Comparison of ENCODE assay signal across 26 mouse cellular contexts in genomic region chr12:44422867-44423255, GRCm38 (mm10).
A peak's percentile ranks its signal among the peaks of the same experiment; 100 is the strongest.
DNase-seq lines count a peak whose midpoint lies in the region; ATAC-seq lines count a peak whose summit lies in the region.
"Had no signal": no experiment of that assay in that cellular context is flagged by ENCODE, and none has a peak within 500 bp of the region (broad histone marks: within the 10 kb centered on the region; RNA-seq: fewer than 3 reads in every experiment).

No protein-coding gene starts in this region.

- H3K9me3 ChIP-seq in hindbrain, embryonic 11.5 days (ENCODE audit: control insufficient read depth, low read length): no peaks in the 10 kb centered on the region
- H3K9me3 ChIP-seq in hindbrain, embryonic 10.5 days: no peaks in the 10 kb centered on the region
- no peaks in the 10 kb centered on the region for H3K9me3 ChIP-seq in midbrain, embryonic 12.5 days
- no peaks in the 10 kb centered on the region for H3K9me3 ChIP-seq in midbrain, embryonic 15.5 days
- H3K9me3 ChIP-seq in neural tube, embryonic 12.5 days: no peaks in the 10 kb centered on the region
- H3K9me3 ChIP-seq: embryonic facial prominence, embryonic 10.5 days; embryonic facial prominence, embryonic 13.5 days; forebrain, embryonic 12.5 days; forebrain, embryonic 15.5 days; heart, embryonic 12.5 days; heart, embryonic 15.5 days; hindbrain, embryonic 15.5 days had no signal

- 0 out of 2 replicates have a peak, but pooled peaks have one; percentile 57 for ATAC-seq in hindbrain, embryonic 11.5 days (ENCODE audit: low FRiP score)
- peak; percentile 34; the same call in 1 of the 2 replicates for ATAC-seq in midbrain, embryonic 12.5 days (ENCODE audit: low FRiP score, low read depth)
- ATAC-seq in midbrain, embryonic 15.5 days (replicated peaks): no peak
- ATAC-seq in neural tube, embryonic 12.5 days (ENCODE audit: low FRiP score, low read depth): peak; percentile 51
- ATAC-seq: activated CD4-positive, CD25-positive, alpha-beta regulatory T cell, adult 4 months; forebrain, embryonic 15.5 days had no signal

- no peak for DNase-seq in hindbrain, embryonic 11.5 days (ENCODE audit: low spot score)
- no peak for DNase-seq in hindbrain, embryonic 10.5 days (ENCODE audit: low spot score)
- DNase-seq in neural tube, embryonic 10.5 days (ENCODE audit: extremely low spot score, low spot score): no peak
- DNase-seq: adrenal gland, adult 8-10 months; adrenal gland, postnatal 25 days; cerebellum, adult 11-12 months; cerebellum, adult 8-10 months; cerebellum, postnatal 10 days; cerebellum, postnatal 36 days; embryo, embryonic 11 days; gastrocnemius, postnatal 25 days; heart, adult 18-20 months; heart, postnatal 10 days; heart, postnatal 36 days had no signal

- H3K4me3 ChIP-seq in hindbrain, embryonic 11.5 days (ENCODE audit: low read depth, low read length): no peak overlapping the region
- H3K4me3 ChIP-seq in hindbrain, embryonic 10.5 days: no peak overlapping the region
- H3K4me3 ChIP-seq in midbrain, embryonic 12.5 days: no peak overlapping the region
- no peak overlapping the region for H3K4me3 ChIP-seq in midbrain, embryonic 15.5 days
- H3K4me3 ChIP-seq in neural tube, embryonic 12.5 days: no peak overlapping the region
- H3K4me3 ChIP-seq: embryonic facial prominence, embryonic 10.5 days; embryonic facial prominence, embryonic 13.5 days; erythroblast, embryonic 14.5 days; forebrain, embryonic 12.5 days; forebrain, embryonic 15.5 days; heart, embryonic 12.5 days; heart, embryonic 15.5 days; hindbrain, embryonic 15.5 days had no signal

- H3K27me3 ChIP-seq in hindbrain, embryonic 11.5 days (ENCODE audit: control insufficient read depth, insufficient read depth, low read length): no peaks in the 10 kb centered on the region
- no peaks in the 10 kb centered on the region for H3K27me3 ChIP-seq in hindbrain, embryonic 10.5 days (ENCODE audit: insufficient read depth, poor library complexity, severe bottlenecking)
- H3K27me3 ChIP-seq in midbrain, embryonic 12.5 days: no peaks in the 10 kb centered on the region
- no peaks in the 10 kb centered on the region for H3K27me3 ChIP-seq in midbrain, embryonic 15.5 days (replicated peaks)
- H3K27me3 ChIP-seq in neural tube, embryonic 12.5 days (replicated peaks): no peaks in the 10 kb centered on the region
- H3K27me3 ChIP-seq: embryonic facial prominence, embryonic 13.5 days; forebrain, embryonic 12.5 days; forebrain, embryonic 15.5 days; heart, embryonic 12.5 days; heart, embryonic 15.5 days; hindbrain, embryonic 15.5 days had no signal

- H3K4me2 ChIP-seq in hindbrain, embryonic 11.5 days (replicated peaks; ENCODE audit: low read depth, low read length): no peak overlapping the region
- no peak overlapping the region for H3K4me2 ChIP-seq in midbrain, embryonic 12.5 days (replicated peaks)
- H3K4me2 ChIP-seq in midbrain, embryonic 15.5 days: no peak overlapping the region
- no peak overlapping the region for H3K4me2 ChIP-seq in neural tube, embryonic 12.5 days (replicated peaks)
- H3K4me2 ChIP-seq: embryonic facial prominence, embryonic 13.5 days; forebrain, embryonic 12.5 days; forebrain, embryonic 15.5 days; heart, embryonic 12.5 days; heart, embryonic 15.5 days; hindbrain, embryonic 15.5 days had no signal

- H3K4me1 ChIP-seq in hindbrain, embryonic 11.5 days (replicated peaks; ENCODE audit: control insufficient read depth, insufficient read depth, low read length): no peaks in the 10 kb centered on the region
- H3K4me1 ChIP-seq in hindbrain, embryonic 10.5 days (replicated peaks): 0 out of 2 replicates have a peak, but pooled peaks cover 2% of the 10 kb centered on the region
- peaks cover 6% of the 10 kb centered on the region; the same call in 1 of the 2 replicates for H3K4me1 ChIP-seq in midbrain, embryonic 12.5 days
- 0 out of 2 replicates have a peak, but pooled peaks cover 5% of the 10 kb centered on the region for H3K4me1 ChIP-seq in midbrain, embryonic 15.5 days
- peaks cover 5% of the 10 kb centered on the region; the same call in 1 of the 2 replicates for H3K4me1 ChIP-seq in neural tube, embryonic 12.5 days
- H3K4me1 ChIP-seq: embryonic facial prominence, embryonic 10.5 days; embryonic facial prominence, embryonic 13.5 days; forebrain, embryonic 15.5 days; heart, embryonic 12.5 days; heart, embryonic 15.5 days had no signal

- WGBS in hindbrain, embryonic 11.5 days: 82% methylated on average over 4 of the region's 4 CpGs
- WGBS in hindbrain, embryonic 10.5 days: 90% methylated on average over 4 of the region's 4 CpGs
- WGBS in midbrain, embryonic 12.5 days: 78% methylated on average over 4 of the region's 4 CpGs
- 77% methylated on average over 4 of the region's 4 CpGs for WGBS in midbrain, embryonic 15.5 days
- WGBS in neural tube, embryonic 12.5 days: 81% methylated on average over 4 of the region's 4 CpGs

- no peaks in the 10 kb centered on the region for H3K36me3 ChIP-seq in hindbrain, embryonic 11.5 days (ENCODE audit: control insufficient read depth, insufficient read depth, low read length)
- H3K36me3 ChIP-seq in hindbrain, embryonic 10.5 days: no peaks in the 10 kb centered on the region
- no peaks in the 10 kb centered on the region for H3K36me3 ChIP-seq in midbrain, embryonic 12.5 days
- no peaks in the 10 kb centered on the region for H3K36me3 ChIP-seq in midbrain, embryonic 15.5 days (replicated peaks)
- no peaks in the 10 kb centered on the region for H3K36me3 ChIP-seq in neural tube, embryonic 12.5 days
- H3K36me3 ChIP-seq: embryonic facial prominence, embryonic 10.5 days; embryonic facial prominence, embryonic 13.5 days; forebrain, embryonic 12.5 days; forebrain, embryonic 15.5 days; heart, embryonic 12.5 days; heart, embryonic 15.5 days; hindbrain, embryonic 15.5 days had no signal

- H3K27ac ChIP-seq in hindbrain, embryonic 11.5 days (ENCODE audit: low read depth, low read length): no peak overlapping the region
- no peak overlapping the region for H3K27ac ChIP-seq in hindbrain, embryonic 10.5 days
- H3K27ac ChIP-seq in midbrain, embryonic 12.5 days (replicated peaks): peak overlapping the region; percentile 68
- H3K27ac ChIP-seq in midbrain, embryonic 15.5 days: no peak overlapping the region
- H3K27ac ChIP-seq in neural tube, embryonic 12.5 days: no peak overlapping the region
- H3K27ac ChIP-seq: embryonic facial prominence, embryonic 10.5 days; embryonic facial prominence, embryonic 13.5 days; forebrain, embryonic 12.5 days; forebrain, embryonic 15.5 days; heart, embryonic 15.5 days; hindbrain, embryonic 15.5 days had no signal

- no peak overlapping the region for H3K9ac ChIP-seq in hindbrain, embryonic 11.5 days (ENCODE audit: low read depth, low read length)
- no peak overlapping the region for H3K9ac ChIP-seq in midbrain, embryonic 12.5 days (replicated peaks)
- H3K9ac ChIP-seq in midbrain, embryonic 15.5 days: no peak overlapping the region
- H3K9ac ChIP-seq in neural tube, embryonic 12.5 days: no peak overlapping the region
- H3K9ac ChIP-seq: embryonic facial prominence, embryonic 13.5 days; forebrain, embryonic 12.5 days; forebrain, embryonic 15.5 days; heart, embryonic 12.5 days; heart, embryonic 15.5 days; hindbrain, embryonic 15.5 days had no signal
